Mouse (Mus musculus) forebrain, embryonic 12.5 days (tissue): ENCODE measurements around the gene Zbtb44. TPM values are rescaled to one million over a fixed set of nuclear protein-coding genes. Genes with fewer than 3 reads are reported as not detected.

Experiments
- ATAC-seq: fragments of 200-750 bp; cut with Nextera tagmentation; 2 replicates; pipeline ENCODE4 v1.8.0; 2017; ENCODE audit warnings: moderate TSS enrichment; ENCODE audit not compliant: low FRiP score
- H3K27ac ChIP-seq: fragments of 300-500 bp; sonication (generic); 2 replicates; pipeline ENCODE4 v1.5.1; 2016; ENCODE audit warnings: mild to moderate bottlenecking
- H3K27me3 ChIP-seq: fragments of 300-500 bp; sonication (generic); 2 replicates; pipeline ENCODE4 v1.6.1; 2016; ENCODE audit warnings: mild to moderate bottlenecking
- H3K36me3 ChIP-seq: fragments of 300-500 bp; sonication (generic); replicated peaks from 2 replicates; pipeline ENCODE4 v1.6.1; 2016; ENCODE audit warnings: mild to moderate bottlenecking
- H3K4me1 ChIP-seq: fragments of 300-500 bp; sonication (generic); 2 replicates; pipeline ENCODE4 v1.6.1; 2016
- H3K4me2 ChIP-seq: fragments of 300-500 bp; sonication (generic); 2 replicates; pipeline ENCODE4 v1.6.1; 2016; ENCODE audit warnings: mild to moderate bottlenecking, moderate library complexity
- H3K4me3 ChIP-seq: fragments of 300-500 bp; sonication (generic); replicated peaks from 2 replicates; pipeline ENCODE4 v1.5.1; 2016; ENCODE audit warnings: mild to moderate bottlenecking
- H3K9ac ChIP-seq: fragments of 300-500 bp; sonication (generic); 2 replicates; pipeline ENCODE4 v1.6.1; 2016; ENCODE audit warnings: mild to moderate bottlenecking
- H3K9me3 ChIP-seq: fragments of 300-500 bp; sonication (generic); 2 replicates; pipeline ENCODE4 v1.6.1; 2016
- WGBS: fragments of 180-500 bp; shearing (Covaris S2); methylation state at CpG from one replicate; pipeline ENCODE4 v1.1.7; 2016; 5-methylcytosine and 5-hydroxymethylcytosine counted together
- polyA plus RNA-seq: library from polyadenylated mRNA; unstranded; fragments of >200 nt; fragmentation: Nextera tagmentation; extraction: Ambion mirVana; gene quantifications from 2 replicates; pipeline ENCODE4 v1.2.1, GENCODE M21; 2016

Gene Zbtb44
- polyA plus RNA-seq, 1 experiment from 2014 or later: 6.1 TPM

GRCm38 (mm10) chr9:31090081-31091023, 59.9 kb downstream of the Zbtb44 start:
- Histone ChIP-seq H3K36me3 (no peaks in the 10 kb centered on the region), H3K4me2 (no peak overlapping the region), H3K4me1 (peaks cover 3% of the 10 kb centered on the region; the same call in 1 of the 2 replicates), H3K27ac (no peak overlapping the region), H3K4me3 (no peak overlapping the region), H3K9me3 (no peaks in the 10 kb centered on the region), H3K9ac (no peak overlapping the region), H3K27me3 (peaks cover 4% of the 10 kb centered on the region; the same call in 1 of the 2 replicates)
- WGBS: 84% methylated on average over 29 of the region's 29 CpGs
- no peak for ATAC-seq

GRCm38 (mm10) chr9:31091162-31091581, 60.7 kb downstream of the Zbtb44 start:
- Histone ChIP-seq H3K27ac (no peak overlapping the region), H3K36me3 (no peaks in the 10 kb centered on the region), H3K9ac (no peak overlapping the region), H3K4me3 (no peak overlapping the region), H3K9me3 (no peaks in the 10 kb centered on the region), H3K4me2 (no peak overlapping the region), H3K4me1 (peaks cover 2% of the 10 kb centered on the region; the same call in 1 of the 2 replicates), H3K27me3 (peaks cover 4% of the 10 kb centered on the region; the same call in 1 of the 2 replicates)
- 94% methylated on average over 10 of the region's 10 CpGs for WGBS
- no peak for ATAC-seq

GRCm38 (mm10) chr9:31092111-31092832, 61.8 kb downstream of the Zbtb44 start:
- Histone ChIP-seq H3K4me2 (no peak overlapping the region), H3K9ac (no peak overlapping the region), H3K27me3 (peaks cover 4% of the 10 kb centered on the region; the same call in 1 of the 2 replicates), H3K36me3 (no peaks in the 10 kb centered on the region), H3K4me1 (no peaks in the 10 kb centered on the region), H3K4me3 (no peak overlapping the region), H3K9me3 (no peaks in the 10 kb centered on the region), H3K27ac (no peak overlapping the region)
- no peak for ATAC-seq
- 91% methylated on average over 18 of the region's 18 CpGs for WGBS

GRCm38 (mm10) chr9:31092833-31093195, 62.4 kb downstream of the Zbtb44 start:
- Histone ChIP-seq H3K27ac (no peak overlapping the region), H3K27me3 (peaks cover 4% of the 10 kb centered on the region; the same call in 1 of the 2 replicates), H3K4me2 (no peak overlapping the region), H3K36me3 (no peaks in the 10 kb centered on the region), H3K4me3 (no peak overlapping the region), H3K9me3 (no peaks in the 10 kb centered on the region), H3K9ac (no peak overlapping the region), H3K4me1 (no peaks in the 10 kb centered on the region)
- 93% methylated on average over 10 of the region's 10 CpGs for WGBS
- no peak for ATAC-seq

- no peak overlapping the region for H3K4me2 ChIP-seq
- H3K27ac ChIP-seq: no peak overlapping the region
- H3K36me3 ChIP-seq: no peaks in the 10 kb centered on the region
- H3K4me3 ChIP-seq: no peak overlapping the region
- no peaks in the 10 kb centered on the region for H3K4me1 ChIP-seq
- no peaks in the 10 kb centered on the region for H3K9me3 ChIP-seq
- no peak for ATAC-seq
- WGBS: 87% methylated on average over 20 of the region's 20 CpGs
- H3K9ac ChIP-seq: no peak overlapping the region
- no peaks in the 10 kb centered on the region for H3K27me3 ChIP-seq
Observed at GRCm38 (mm10) chr9:31097088-31098082, 66.9 kb downstream of the Zbtb44 start.

- Histone ChIP-seq H3K9ac (no peak overlapping the region), H3K4me2 (no peak overlapping the region), H3K4me3 (no peak overlapping the region), H3K36me3 (no peaks in the 10 kb centered on the region), H3K4me1 (no peaks in the 10 kb centered on the region), H3K27me3 (no peaks in the 10 kb centered on the region), H3K9me3 (no peaks in the 10 kb centered on the region), H3K27ac (no peak overlapping the region)
- ATAC-seq: no peak
- 80% methylated on average over 6 of the region's 6 CpGs for WGBS
Observed at GRCm38 (mm10) chr9:31098118-31098517, 67.7 kb downstream of the Zbtb44 start.

GRCm38 (mm10) chr9:31108464-31108863, 78.0 kb downstream of the Zbtb44 start:
- Histone ChIP-seq H3K36me3 (no peaks in the 10 kb centered on the region), H3K4me1 (no peaks in the 10 kb centered on the region), H3K4me2 (no peak overlapping the region), H3K9me3 (no peaks in the 10 kb centered on the region), H3K9ac (no peak overlapping the region), H3K27me3 (no peaks in the 10 kb centered on the region), H3K4me3 (no peak overlapping the region), H3K27ac (no peak overlapping the region)
- no peak for ATAC-seq
- 90% methylated on average over 8 of the region's 8 CpGs for WGBS

GRCm38 (mm10) chr9:31115586-31115985, 85.1 kb downstream of the Zbtb44 start:
- no peaks in the 10 kb centered on the region; the same call in 1 of the 2 replicates for H3K4me1 ChIP-seq
- H3K4me3 ChIP-seq: no peak overlapping the region
- no peaks in the 10 kb centered on the region for H3K9me3 ChIP-seq
- no peaks in the 10 kb centered on the region for H3K36me3 ChIP-seq
- no peak for ATAC-seq
- H3K4me2 ChIP-seq: no peak overlapping the region
- no peaks in the 10 kb centered on the region; the same call in 1 of the 2 replicates for H3K27me3 ChIP-seq
- no peak overlapping the region for H3K9ac ChIP-seq
- H3K27ac ChIP-seq: no peak overlapping the region

- no peak for ATAC-seq
- no peaks in the 10 kb centered on the region for H3K9me3 ChIP-seq
- no peak overlapping the region for H3K4me3 ChIP-seq
- no peaks in the 10 kb centered on the region for H3K36me3 ChIP-seq
- H3K27ac ChIP-seq: no peak overlapping the region
- WGBS: 93% methylated on average over 11 of the region's 11 CpGs
- peaks cover 4% of the 10 kb centered on the region; the same call in 1 of the 2 replicates for H3K4me1 ChIP-seq
- H3K4me2 ChIP-seq: no peak overlapping the region
- H3K9ac ChIP-seq: no peak overlapping the region
- no peaks in the 10 kb centered on the region; the same call in 1 of the 2 replicates for H3K27me3 ChIP-seq
Observed at GRCm38 (mm10) chr9:31117088-31117487, 86.6 kb downstream of the Zbtb44 start.

- WGBS: 84% methylated on average over 6 of the region's 6 CpGs
- Histone ChIP-seq H3K4me3 (no peak overlapping the region), H3K9me3 (no peaks in the 10 kb centered on the region), H3K27ac (no peak overlapping the region), H3K4me1 (peaks cover 8% of the 10 kb centered on the region; the same call in 1 of the 2 replicates), H3K4me2 (no peak overlapping the region), H3K9ac (no peak overlapping the region), H3K36me3 (no peaks in the 10 kb centered on the region), H3K27me3 (no peaks in the 10 kb centered on the region; the same call in 1 of the 2 replicates)
- no peak for ATAC-seq
Observed at GRCm38 (mm10) chr9:31117488-31117887, 87.0 kb downstream of the Zbtb44 start.

- no peak overlapping the region for H3K4me3 ChIP-seq
- H3K27me3 ChIP-seq: no peaks in the 10 kb centered on the region; the same call in 1 of the 2 replicates
- peak; percentile 17; the same call in 1 of the 2 replicates for ATAC-seq
- 38% methylated on average over 11 of the region's 11 CpGs for WGBS
- no peak overlapping the region for H3K9ac ChIP-seq
- H3K4me2 ChIP-seq: no peak overlapping the region
- peaks cover 8% of the 10 kb centered on the region; the same call in 1 of the 2 replicates for H3K4me1 ChIP-seq
- no peak overlapping the region for H3K27ac ChIP-seq
- no peaks in the 10 kb centered on the region for H3K9me3 ChIP-seq
- no peaks in the 10 kb centered on the region for H3K36me3 ChIP-seq
Observed at GRCm38 (mm10) chr9:31118520-31119298, 88.3 kb downstream of the Zbtb44 start.
